Mouse (Mus musculus) embryonic facial prominence, embryonic 15.5 days (tissue): Measurements from ENCODE around the gene Fem1a. TPM values are rescaled to one million over a fixed set of nuclear protein-coding genes. Genes with fewer than 3 reads are reported as not detected.

Experiments used
- ATAC-seq: fragments of 200-750 bp; cut with Nextera tagmentation; 2 replicates; pipeline ENCODE4 v1.8.0; 2017; ENCODE audit warnings: low read depth, moderate TSS enrichment; ENCODE audit not compliant: insufficient number of reproducible peaks, low FRiP score, low TSS enrichment
- H3K27ac ChIP-seq: fragments of 300-500 bp; sonication (generic); replicated peaks from 2 replicates; pipeline ENCODE4 v1.5.1; 2015; ENCODE audit warnings: mild to moderate bottlenecking, inconsistent platforms
- H3K27me3 ChIP-seq: fragments of 300-500 bp; sonication (generic); 2 replicates; pipeline ENCODE4 v1.6.1; 2015; ENCODE audit warnings: inconsistent platforms
- H3K36me3 ChIP-seq: fragments of 300-500 bp; sonication (generic); 2 replicates; pipeline ENCODE4 v1.6.1; 2015; ENCODE audit warnings: mild to moderate bottlenecking, inconsistent platforms
- H3K4me1 ChIP-seq: fragments of 300-500 bp; sonication (generic); 2 replicates; pipeline ENCODE4 v1.6.1; 2015; ENCODE audit warnings: inconsistent platforms
- H3K4me2 ChIP-seq: fragments of 300-500 bp; sonication (generic); replicated peaks from 2 replicates; pipeline ENCODE4 v1.6.1; 2015; ENCODE audit warnings: mild to moderate bottlenecking, inconsistent platforms
- H3K4me3 ChIP-seq: fragments of 300-500 bp; sonication (generic); replicated peaks from 2 replicates; pipeline ENCODE4 v1.5.1; 2015; ENCODE audit warnings: mild to moderate bottlenecking, inconsistent platforms
- H3K9ac ChIP-seq: fragments of 300-500 bp; sonication (generic); 2 replicates; pipeline ENCODE4 v1.6.1; 2015; ENCODE audit warnings: inconsistent platforms
- H3K9me3 ChIP-seq: fragments of 300-500 bp; sonication (generic); replicated peaks from 2 replicates; pipeline ENCODE4 v1.6.1; 2016; ENCODE audit warnings: inconsistent platforms
- WGBS: fragments of 180-500 bp; shearing (Covaris S2); methylation state at CpG from one replicate; pipeline ENCODE4 v1.1.7; 2015; 5-methylcytosine and 5-hydroxymethylcytosine counted together
- polyA plus RNA-seq: library from polyadenylated mRNA; unstranded; fragments of >200 nt; fragmentation: Nextera tagmentation; extraction: Ambion mirVana; gene quantifications from 2 replicates; pipeline ENCODE4 v1.2.1, GENCODE M21; 2015

Gene Fem1a
- polyA plus RNA-seq, 1 experiment from 2014 or later: 15.0 TPM

DNA sequence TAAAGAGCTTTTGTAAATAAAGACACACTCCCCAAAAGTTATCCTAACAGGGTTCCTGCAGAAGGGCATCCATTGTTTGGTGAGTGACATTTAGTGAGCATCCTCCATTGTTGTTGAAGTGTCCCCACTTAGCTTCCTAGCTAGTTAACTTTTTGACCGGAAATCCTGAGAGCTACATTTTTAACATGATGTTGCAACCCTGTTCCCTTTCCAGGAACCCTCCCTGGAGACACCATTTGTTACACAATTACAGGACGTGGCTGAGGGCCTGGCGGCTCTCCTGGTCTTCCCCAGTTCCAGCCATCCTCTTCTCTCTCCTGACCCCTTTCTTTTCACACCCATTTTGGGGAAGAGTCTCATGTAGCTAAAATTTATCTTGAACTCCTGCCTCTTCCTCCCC, 36.8 kb upstream of the Fem1a start:
- no peak for ATAC-seq
- Histone ChIP-seq H3K9me3 (no peaks in the 10 kb centered on the region), H3K27ac (no peak overlapping the region), H3K9ac (no peak overlapping the region), H3K4me2 (0 out of 2 replicates have a peak overlapping the region, but pooled peaks have one; percentile 82), H3K4me1 (peaks cover 24% of the 10 kb centered on the region), H3K27me3 (no peaks in the 10 kb centered on the region), H3K36me3 (0 out of 2 replicates have a peak, but pooled peaks cover 3% of the 10 kb centered on the region), H3K4me3 (0 out of 2 replicates have a peak overlapping the region, but pooled peaks have one; percentile 80)
- 51% methylated on average over 3 of the region's 3 CpGs for WGBS

DNA sequence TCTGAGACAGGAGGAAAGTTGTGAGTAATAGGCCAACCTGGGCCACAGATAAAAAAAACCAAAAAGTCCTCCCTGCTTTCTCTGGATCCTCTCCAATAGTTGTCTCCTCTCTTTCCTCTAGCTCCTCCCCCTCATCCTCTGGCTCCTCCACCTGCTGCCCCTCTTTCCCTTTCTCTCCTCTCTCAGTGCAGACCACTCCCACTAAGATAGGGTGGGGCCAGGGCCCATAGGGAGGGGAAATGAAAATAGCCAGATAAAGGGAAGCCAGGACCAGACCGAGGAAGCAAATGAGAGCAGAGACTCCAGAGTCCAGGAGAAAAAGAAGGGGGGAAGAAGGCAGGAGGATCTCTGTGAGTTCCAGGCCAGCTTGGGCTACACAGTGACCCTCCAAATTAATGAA, 31.7 kb upstream of the Fem1a start:
- WGBS: 60% methylated on average over 1 of the region's 1 CpGs
- no peaks in the 10 kb centered on the region for H3K36me3 ChIP-seq
- no peaks in the 10 kb centered on the region for H3K4me1 ChIP-seq
- no peak overlapping the region for H3K4me3 ChIP-seq
- H3K4me2 ChIP-seq: no peak overlapping the region
- H3K9ac ChIP-seq: no peak overlapping the region
- no peaks in the 10 kb centered on the region for H3K27me3 ChIP-seq
- ATAC-seq: no peak
- H3K27ac ChIP-seq: no peak overlapping the region
- H3K9me3 ChIP-seq: no peaks in the 10 kb centered on the region

DNA sequence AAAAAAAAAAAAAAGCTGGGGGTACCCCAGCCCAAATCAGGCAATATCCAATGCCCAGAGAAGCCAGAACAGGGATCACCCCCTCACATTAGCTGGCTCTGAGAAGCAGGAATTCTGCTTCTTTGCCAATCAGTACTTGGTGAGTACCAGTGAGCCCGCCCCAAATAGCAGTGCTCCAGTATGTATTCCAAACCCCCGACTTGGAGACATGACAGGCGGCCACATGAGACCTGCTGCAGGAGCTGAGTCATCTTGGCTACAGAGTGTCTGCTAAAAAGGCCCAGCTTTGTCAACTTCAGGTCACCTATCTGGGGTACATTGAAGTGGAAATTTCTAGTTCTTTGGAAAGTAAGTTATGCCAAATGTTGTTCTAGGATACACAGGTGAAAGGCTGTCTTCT, 30.0 kb upstream of the Fem1a start:
- Histone ChIP-seq H3K27me3 (no peaks in the 10 kb centered on the region), H3K36me3 (no peaks in the 10 kb centered on the region), H3K27ac (no peak overlapping the region), H3K9me3 (no peaks in the 10 kb centered on the region), H3K4me2 (no peak overlapping the region), H3K9ac (no peak overlapping the region), H3K4me3 (no peak overlapping the region), H3K4me1 (no peaks in the 10 kb centered on the region)
- WGBS: 68% methylated on average over 3 of the region's 3 CpGs
- ATAC-seq: no peak

DNA sequence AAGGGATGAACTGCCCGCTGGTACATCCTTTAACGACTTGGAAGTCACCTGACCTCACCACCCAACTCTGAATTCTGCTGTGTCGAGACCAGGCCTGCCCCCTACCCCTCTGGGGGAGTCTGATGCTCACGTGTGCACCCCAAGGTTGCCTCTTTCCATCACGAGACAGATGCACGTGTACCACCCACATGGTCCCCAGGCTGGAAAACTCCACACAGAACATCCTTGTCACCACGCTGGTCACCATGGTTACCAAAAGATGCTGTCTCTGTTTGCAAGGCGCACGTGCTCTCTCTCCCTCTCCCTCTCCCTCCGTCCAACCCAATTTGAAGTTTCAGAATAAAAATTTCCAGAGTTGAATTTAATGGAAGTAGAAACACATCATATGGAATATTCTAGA, 26.7 kb upstream of the Fem1a start:
- Histone ChIP-seq H3K4me3 (no peak overlapping the region), H3K9me3 (no peaks in the 10 kb centered on the region), H3K36me3 (no peaks in the 10 kb centered on the region), H3K4me2 (no peak overlapping the region), H3K9ac (no peak overlapping the region), H3K27ac (no peak overlapping the region), H3K4me1 (no peaks in the 10 kb centered on the region), H3K27me3 (no peaks in the 10 kb centered on the region)
- ATAC-seq: no peak
- WGBS: 59% methylated on average over 10 of the region's 10 CpGs

DNA sequence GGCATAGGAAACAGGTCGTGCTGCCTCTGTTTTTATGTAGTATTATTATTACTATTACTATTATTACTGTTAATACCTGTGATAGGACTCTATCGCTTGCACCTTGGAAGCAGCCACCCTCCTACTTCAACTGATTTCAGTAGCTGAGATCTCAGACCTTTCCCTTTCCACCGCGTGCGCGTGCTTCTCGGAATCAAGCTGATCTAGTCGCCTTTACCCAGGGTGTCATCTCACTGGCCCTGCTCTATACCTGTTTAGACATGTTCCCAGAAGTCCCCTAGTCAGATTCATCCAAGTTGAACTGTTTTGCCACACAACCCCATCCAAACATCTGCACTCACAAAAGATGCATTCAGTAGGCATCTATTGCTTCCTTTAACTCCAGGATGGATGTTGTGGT, 23.2 kb upstream of the Fem1a start:
- H3K9me3 ChIP-seq: no peaks in the 10 kb centered on the region
- WGBS: 38% methylated on average over 8 of the region's 8 CpGs
- no peak for ATAC-seq

DNA sequence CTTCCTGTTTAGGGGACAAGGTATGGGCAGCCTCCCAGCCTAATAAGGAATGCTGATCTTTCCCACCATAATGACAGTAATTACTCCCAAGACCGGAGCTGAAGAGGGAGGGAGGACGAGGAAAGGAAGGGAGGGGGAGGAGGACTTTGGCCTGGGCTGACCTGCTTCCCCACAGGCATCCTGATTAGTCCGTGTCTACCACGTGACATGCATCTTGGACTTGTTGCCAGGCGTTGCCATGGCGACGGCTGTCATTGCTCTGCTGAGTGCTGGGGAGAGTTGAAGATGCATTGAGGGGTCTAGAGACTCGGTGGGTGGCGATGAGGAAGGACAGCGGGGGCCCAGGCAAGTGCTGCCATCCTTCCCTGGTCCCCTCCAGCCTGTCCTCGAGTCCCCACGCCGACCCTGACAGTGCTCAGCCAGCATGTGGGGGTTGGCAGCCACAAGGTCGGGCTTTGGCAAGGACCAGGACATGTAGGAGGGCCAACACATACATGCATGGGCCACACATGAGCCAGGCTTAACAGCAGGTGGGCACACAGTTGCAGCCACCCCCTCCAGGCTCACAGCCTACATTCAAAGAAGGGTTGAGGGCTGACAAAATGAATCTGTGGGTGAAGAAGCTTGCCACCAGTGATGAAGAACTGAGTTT, 22.7 kb upstream of the Fem1a start:
- Histone ChIP-seq H3K4me1 (no peaks in the 10 kb centered on the region), H3K27me3 (no peaks in the 10 kb centered on the region), H3K36me3 (no peaks in the 10 kb centered on the region), H3K27ac (no peak overlapping the region), H3K9ac (no peak overlapping the region), H3K4me3 (no peak overlapping the region), H3K4me2 (no peak overlapping the region), H3K9me3 (no peaks in the 10 kb centered on the region)
- WGBS: 5% methylated on average over 14 of the region's 14 CpGs
- 0 out of 2 replicates have a peak, but pooled peaks have one; percentile 53 for ATAC-seq

More for the DNA sequence above, 23.2 kb upstream of the Fem1a start:
- Histone ChIP-seq H3K27me3 (no peaks in the 10 kb centered on the region), H3K4me1 (no peaks in the 10 kb centered on the region), H3K27ac (no peak overlapping the region), H3K4me3 (no peak overlapping the region), H3K9ac (no peak overlapping the region), H3K36me3 (no peaks in the 10 kb centered on the region), H3K4me2 (no peak overlapping the region)

DNA sequence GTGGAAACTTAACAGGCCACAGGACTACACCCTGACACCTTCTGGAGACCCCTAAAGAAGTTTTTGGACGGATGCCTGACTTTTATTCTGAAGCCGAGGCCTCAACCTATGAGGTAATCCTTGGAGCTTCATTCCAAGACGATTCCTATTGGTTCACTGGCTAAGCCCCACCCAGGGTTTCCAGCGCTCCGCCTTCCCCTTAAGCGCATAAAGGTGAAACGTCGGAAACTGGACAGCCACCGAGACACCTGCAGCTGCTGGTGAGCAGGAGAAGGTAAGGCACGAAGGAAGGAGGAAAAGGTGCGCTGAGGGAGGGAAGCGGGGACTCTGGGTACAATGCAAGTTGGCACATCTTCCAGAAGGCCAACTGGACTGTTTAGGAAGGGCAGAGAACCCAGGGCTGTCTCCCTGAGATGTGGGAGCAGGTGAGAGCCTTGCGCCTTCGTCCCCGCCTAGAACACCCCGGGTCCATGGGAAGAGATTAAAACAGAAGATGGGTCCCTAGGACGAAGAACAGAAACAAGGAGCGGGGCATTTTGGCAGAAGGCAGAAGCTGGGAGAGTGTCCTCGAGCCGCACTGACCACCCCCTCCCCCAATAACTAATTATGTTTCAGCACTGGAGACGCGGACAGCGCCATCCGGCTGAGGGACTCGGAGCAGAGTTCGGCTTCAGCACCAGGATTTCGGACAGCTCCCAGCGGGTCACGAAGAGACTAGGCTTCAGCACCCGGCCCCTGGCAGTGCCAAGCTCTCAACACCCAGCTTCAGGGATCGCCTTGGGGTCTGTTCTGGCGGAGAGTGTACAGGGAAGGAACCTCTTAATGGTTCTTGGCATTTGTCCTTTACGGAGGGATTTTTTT, 14.8 kb upstream of the Fem1a start:
- no peak overlapping the region for H3K9ac ChIP-seq
- peaks cover 12% of the 10 kb centered on the region for H3K27me3 ChIP-seq
- H3K4me3 ChIP-seq: no peak overlapping the region
- no peak overlapping the region for H3K27ac ChIP-seq
- H3K9me3 ChIP-seq: no peaks in the 10 kb centered on the region
- H3K36me3 ChIP-seq: no peaks in the 10 kb centered on the region
- no peaks in the 10 kb centered on the region for H3K4me1 ChIP-seq
- ATAC-seq: no peak; the same call in 1 of the 2 replicates
- under 1% methylated on average over 33 of the region's 33 CpGs for WGBS
- H3K4me2 ChIP-seq: no peak overlapping the region

DNA sequence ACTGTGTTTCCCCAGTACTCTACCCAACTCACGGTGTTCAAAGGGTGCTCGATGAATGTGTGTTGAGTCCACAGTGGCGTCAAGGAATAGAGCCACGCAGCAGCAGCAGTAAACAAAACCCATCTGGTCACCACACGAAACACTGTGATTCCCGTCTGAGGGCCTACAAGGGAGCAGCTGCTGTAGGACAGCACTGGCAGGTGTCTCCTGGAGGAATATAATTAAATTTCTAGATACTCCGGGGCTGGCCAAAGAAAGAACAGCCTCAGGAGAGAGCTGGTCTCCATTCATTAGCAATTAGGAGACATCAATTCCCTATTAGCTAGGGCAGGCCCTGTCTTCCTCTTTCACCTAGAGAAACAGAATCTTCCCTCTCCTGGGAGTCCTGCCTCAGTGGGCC, 11.0 kb upstream of the Fem1a start:
- WGBS: 52% methylated on average over 7 of the region's 7 CpGs
- Histone ChIP-seq H3K27ac (no peak overlapping the region), H3K36me3 (no peaks in the 10 kb centered on the region), H3K9ac (no peak overlapping the region), H3K4me1 (no peaks in the 10 kb centered on the region), H3K4me3 (no peak overlapping the region), H3K9me3 (no peaks in the 10 kb centered on the region), H3K27me3 (peaks cover 12% of the 10 kb centered on the region), H3K4me2 (no peak overlapping the region)
- ATAC-seq: no peak

DNA sequence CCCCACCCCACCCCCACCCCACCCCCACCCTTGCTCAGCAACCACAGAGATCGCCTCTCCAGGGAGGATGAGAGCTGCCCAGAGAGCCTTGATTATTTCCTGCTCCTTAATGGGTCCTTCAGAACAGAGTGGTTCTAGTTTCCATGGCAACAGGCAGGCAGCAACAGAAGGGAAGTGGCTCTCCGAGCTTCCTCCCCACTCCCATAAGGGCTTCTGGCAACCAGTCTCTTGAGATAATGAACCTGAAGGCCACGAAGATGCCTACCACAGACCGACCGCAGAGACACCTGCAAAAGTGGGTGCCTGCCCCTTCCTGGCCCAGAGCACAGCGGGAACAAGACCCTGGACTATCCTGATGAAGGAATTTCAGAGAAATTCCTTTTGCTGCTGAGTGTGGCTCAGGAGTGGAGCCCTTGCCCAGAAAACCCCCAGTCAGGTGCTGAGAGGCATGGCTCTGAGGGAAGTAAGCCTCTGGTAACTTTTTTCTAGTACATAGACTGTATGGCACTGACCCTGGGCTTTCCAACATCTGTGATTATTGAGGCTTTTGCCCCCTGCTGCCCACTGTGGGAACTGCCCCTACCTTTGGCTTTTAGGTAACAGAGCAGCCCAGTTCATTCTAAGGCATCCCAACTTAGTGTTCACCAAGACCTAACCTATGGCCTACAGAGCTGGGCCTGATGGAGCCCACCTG, 5.3 kb upstream of the Fem1a start:
- no peak overlapping the region for H3K4me3 ChIP-seq
- H3K9ac ChIP-seq: no peak overlapping the region
- no peak overlapping the region for H3K27ac ChIP-seq
- no peaks in the 10 kb centered on the region for H3K27me3 ChIP-seq
- H3K9me3 ChIP-seq: no peaks in the 10 kb centered on the region
- peaks cover 15% of the 10 kb centered on the region; the same call in 1 of the 2 replicates for H3K4me1 ChIP-seq
- no peak for ATAC-seq
- H3K4me2 ChIP-seq: no peak overlapping the region
- H3K36me3 ChIP-seq: no peaks in the 10 kb centered on the region
- 26% methylated on average over 6 of the region's 6 CpGs for WGBS

DNA sequence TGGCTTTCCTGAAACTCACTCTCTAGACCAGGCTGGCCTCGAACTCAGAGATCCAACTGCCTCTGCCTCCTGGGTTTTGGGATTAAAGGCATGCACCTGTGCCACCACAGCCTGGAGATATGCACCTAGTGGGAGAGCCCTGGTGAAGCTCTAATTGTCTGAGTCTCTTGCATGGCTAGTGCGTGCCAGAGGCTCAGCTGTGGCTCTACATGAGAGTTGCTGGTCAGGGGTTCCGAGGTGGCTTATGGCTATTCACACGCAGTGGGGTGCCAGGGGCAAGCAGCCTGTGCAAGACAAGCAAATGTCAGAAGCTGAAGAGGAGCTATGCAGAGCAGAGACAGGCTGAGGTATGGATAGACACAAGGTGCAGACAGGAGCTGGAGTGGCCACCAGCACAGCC, 1.9 kb upstream of the Fem1a start:
- no peaks in the 10 kb centered on the region for H3K9me3 ChIP-seq
- no peak overlapping the region; the same call in 1 of the 2 replicates for H3K9ac ChIP-seq
- H3K4me1 ChIP-seq: peaks cover 39% of the 10 kb centered on the region
- WGBS: 79% methylated on average over 4 of the region's 4 CpGs
- no peak overlapping the region for H3K4me2 ChIP-seq
- no peak overlapping the region for H3K4me3 ChIP-seq
- H3K27me3 ChIP-seq: no peaks in the 10 kb centered on the region
- no peak for ATAC-seq
- no peak overlapping the region for H3K27ac ChIP-seq
- peaks cover 18% of the 10 kb centered on the region for H3K36me3 ChIP-seq

DNA sequence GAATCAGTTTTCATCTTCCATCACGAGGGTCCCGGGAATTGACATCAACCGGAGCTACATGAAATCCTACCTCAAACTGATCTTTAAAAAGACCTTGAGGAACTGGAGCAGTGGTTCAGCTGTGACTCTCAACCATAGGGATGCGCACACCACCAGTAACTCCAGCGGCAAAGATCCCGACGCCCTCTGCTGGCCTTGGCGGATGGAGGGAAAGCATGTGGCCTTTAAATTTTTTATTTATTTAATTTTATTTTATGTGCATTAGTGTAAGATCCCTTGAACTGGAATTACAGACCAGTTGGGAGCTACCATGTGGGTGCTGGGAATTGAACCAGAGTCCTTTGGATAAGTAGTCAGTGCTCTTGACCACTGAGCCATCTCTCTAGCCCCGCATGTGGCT, 1.2 kb upstream of the Fem1a start:
- H3K9me3 ChIP-seq: no peaks in the 10 kb centered on the region
- peak overlapping the region; percentile 65 for H3K4me2 ChIP-seq
- H3K27me3 ChIP-seq: no peaks in the 10 kb centered on the region
- H3K36me3 ChIP-seq: peaks cover 25% of the 10 kb centered on the region
- 17% methylated on average over 9 of the region's 9 CpGs for WGBS
- no peak for ATAC-seq
- peaks cover 47% of the 10 kb centered on the region for H3K4me1 ChIP-seq
- H3K4me3 ChIP-seq: peak overlapping the region; percentile 69
- H3K27ac ChIP-seq: peak overlapping the region; percentile 77
- no peak overlapping the region for H3K9ac ChIP-seq
